Comparison of ENCODE assay signal across 9 mouse cellular contexts in the genomic region with DNA sequence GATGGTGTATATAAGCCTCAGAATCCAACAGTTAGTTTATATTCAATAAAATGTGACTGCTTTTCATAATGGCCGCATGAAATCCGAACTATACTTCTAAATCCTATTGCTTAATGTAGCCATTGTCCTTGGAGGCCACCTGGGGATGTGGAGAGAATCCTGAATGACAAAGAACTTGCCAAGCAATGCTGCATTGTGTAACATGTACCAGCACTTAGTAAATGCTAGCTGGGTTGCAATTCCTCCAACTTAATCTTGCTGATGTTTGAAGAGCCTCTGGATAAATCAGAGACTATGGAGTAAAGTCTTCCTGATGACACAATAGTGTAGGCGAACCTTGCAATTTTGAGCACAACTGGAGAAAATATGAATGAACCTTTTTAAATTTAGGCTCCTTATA.
"Had no signal": no experiment of that assay in that cellular context is flagged by ENCODE, and none has a peak within 500 bp of the region (broad histone marks: within the 10 kb centered on the region; RNA-seq: fewer than 3 reads in every experiment).

No protein-coding gene starts in this region.

- DNase-seq: kidney, adult 18-20 months; kidney, adult 9 months; kidney, postnatal 25 days; liver, embryonic 13.5 days; lung, embryonic 14.5 days; retina, postnatal 1 day; right cerebral cortex, postnatal 25 days; spleen, adult 18-20 months; thymus, postnatal 25 days had no signal
